Mouse (Mus musculus) skeletal muscle tissue, postnatal 0 days (tissue): Measurements from ENCODE around the gene Gm10717. TPM values are rescaled to one million over a fixed set of nuclear protein-coding genes. Genes with fewer than 3 reads are reported as not detected.

Experiments
- microRNA-seq, 2 experiments: library from miRNA; unstranded; fragments of <30 nt; microRNA quantifications; one replicate each; pipeline ENCODE4; 2016
- polyA plus RNA-seq: library from polyadenylated mRNA; unstranded; fragments of >200 nt; fragmentation: Nextera tagmentation; extraction: Ambion mirVana; gene quantifications from 2 replicates; pipeline ENCODE4 v1.2.1, GENCODE M21; 2015

Gene Gm10717
- not detected in 2 replicates for polyA plus RNA-seq

DNA sequence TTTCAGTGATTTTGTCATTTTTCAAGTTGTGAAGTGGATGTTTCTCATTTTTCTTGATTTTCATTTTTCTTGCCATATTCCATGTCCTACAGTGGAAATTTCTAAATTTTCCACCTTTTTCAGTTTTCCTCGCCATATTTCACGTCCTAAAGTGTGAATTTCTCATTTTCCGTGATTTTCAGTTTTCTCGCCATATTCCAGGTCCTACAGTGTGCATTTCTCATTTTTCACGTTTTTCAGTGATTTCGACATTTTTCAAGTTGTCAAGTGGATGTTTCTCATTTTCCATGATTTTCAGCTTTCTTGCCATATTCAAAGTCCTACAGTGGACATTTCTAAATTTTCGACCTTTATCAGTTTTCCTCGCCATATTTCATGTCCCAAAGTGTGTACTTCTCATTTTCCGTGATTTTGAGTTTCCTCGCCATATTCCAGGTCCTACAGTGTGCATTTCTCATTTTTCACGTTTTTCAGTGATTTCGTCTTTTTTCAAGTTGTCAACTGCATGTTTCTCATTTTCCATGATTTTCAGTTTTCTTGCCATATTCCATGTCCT, at the start of gene Gm10717:
Gm10717 (plus strand) TSS at position 506 of the 556 bp plus-strand sequence.

GRCm38 (mm10) chr9:3000445-3000972, 24.7 kb upstream of the Gm10717 start, which contains the start of gene Gm10722:
Gene Gm10722 (plus strand): TSS chr9:3000922.

GRCm38 (mm10) chr9:3002794-3003396, 22.3 kb upstream of the Gm10717 start, which contains the start of gene Gm11168:
Gene Gm11168 (plus strand): TSS chr9:3003346.

DNA sequence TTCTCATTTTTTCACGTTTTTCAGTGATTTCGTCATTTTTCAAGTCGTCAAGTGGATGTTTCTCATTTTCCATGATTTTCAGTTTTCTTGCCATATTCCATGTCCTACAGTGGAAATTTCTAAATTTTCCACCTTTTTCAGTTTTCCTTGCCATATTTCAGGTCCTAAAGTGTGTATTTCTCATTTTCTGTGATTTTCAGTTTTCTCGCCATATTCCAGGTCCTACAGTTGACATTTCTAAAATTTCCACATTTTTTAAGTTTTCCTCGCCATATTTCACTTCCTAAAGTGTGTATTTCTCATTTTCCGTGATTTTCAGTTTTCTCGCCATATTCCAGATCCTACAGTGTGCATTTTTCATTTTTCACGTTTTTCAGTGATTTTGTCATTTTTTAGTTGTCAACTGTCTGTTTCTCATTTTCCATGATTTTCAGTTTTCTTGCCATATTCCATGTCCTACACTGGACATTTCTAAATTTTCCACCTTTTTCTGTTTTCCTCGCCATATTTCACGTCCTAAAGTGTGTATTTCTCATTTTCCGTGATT, 12.4 kb upstream of the Gm10717 start, which contains the start of gene Gm10721:
Gm10721 (plus strand) TSS at position 408 of the 547 bp plus-strand sequence.

DNA sequence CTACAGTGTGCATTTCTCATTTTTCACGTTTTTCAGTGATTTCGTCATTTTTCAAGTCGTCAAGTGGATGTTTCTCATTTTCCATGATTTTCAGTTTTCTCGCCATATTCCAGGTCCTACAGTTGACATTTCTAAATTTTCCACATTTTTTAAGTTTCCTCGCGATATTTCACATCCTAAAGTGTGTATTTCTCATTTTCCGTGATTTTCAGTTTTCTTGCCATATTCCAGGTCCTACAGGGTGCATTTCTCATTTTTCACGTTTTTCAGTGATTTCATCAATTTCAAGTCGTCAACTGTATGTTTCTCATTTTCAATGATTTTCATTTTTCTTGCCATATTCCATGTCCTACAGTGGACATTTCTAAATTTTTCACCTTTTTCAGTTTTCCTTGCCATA, 9.9 kb upstream of the Gm10717 start, which contains the start of gene Gm10720:
Gm10720 (plus strand) TSS at position 301 of the 400 bp plus-strand sequence.

GRCm38 (mm10) chr9:3017108-3017507, 8.1 kb upstream of the Gm10717 start, which contains the start of gene Gm10719:
Gene Gm10719 (plus strand): TSS chr9:3017408.

GRCm38 (mm10) chr9:3023312-3023984, 1.8 kb upstream of the Gm10717 start, which contains the start of gene Gm10718:
Gene Gm10718 (plus strand): TSS chr9:3023547.

GRCm38 (mm10) chr9:3034299-3034698, 9.1 kb downstream of the Gm10717 start, which contains the start of gene Gm17535:
Gene Gm17535 (plus strand): TSS chr9:3034599.

GRCm38 (mm10) chr9:3036577-3036976, 11.4 kb downstream of the Gm10717 start, which contains the start of gene Gm10715:
Gene Gm10715 (plus strand): TSS chr9:3036877.

Small RNA genes lying within 50 kb of the gene (microRNA-seq; reads per million reads assigned to microRNA genes)
- 0 reads per million in 2 experiments for gene Mir101c

Other genes starting within 250 kb of the Gm10717 start
- gene Gm10722, start 24.5 kb upstream of the Gm10717 start, polyA plus RNA-seq: not detected in 2 replicates
- not detected in 2 replicates for gene Gm11168, start 22.1 kb upstream of the Gm10717 start, polyA plus RNA-seq
- not detected in 2 replicates for gene Gm10721, start 12.3 kb upstream of the Gm10717 start, polyA plus RNA-seq
- not detected in 2 replicates for gene Gm10720, start 9.8 kb upstream of the Gm10717 start, polyA plus RNA-seq
- not detected in 2 replicates for gene Gm10719, start 8.0 kb upstream of the Gm10717 start, polyA plus RNA-seq
- gene Gm10718, start 1.9 kb upstream of the Gm10717 start, polyA plus RNA-seq: 0.50 and 0.74 TPM in 2 replicates
- gene Gm17535, start 9.2 kb downstream of the Gm10717 start, polyA plus RNA-seq: not detected in 2 replicates
- gene Gm10715, start 11.5 kb downstream of the Gm10717 start, polyA plus RNA-seq: not detected in 2 replicates